Mouse (Mus musculus) cerebellum, adult 18-20 months (tissue): ENCODE results near the gene Gpr82.

Source experiments
- DNase-seq, 2 experiments: peaks; one replicate each; pipeline ENCODE4 v3.0.0; 2021

The Gpr82 gene

GRCm38 (mm10) chrX:13700681-13701080 is 39.5 kb downstream of the Gpr82 start:
- no peak for DNase-seq

GRCm38 (mm10) chrX:13705051-13705450 is 43.9 kb downstream of the Gpr82 start:
- DNase-seq, result peak; percentile 28 to 34

GRCm38 (mm10) chrX:13710174-13710573 is 49.0 kb downstream of the Gpr82 start:
- peak; percentile 65 to 68 for DNase-seq
